ENCODE assay signal across 7 mouse cellular contexts in genomic region chr2:59522079-59522684, GRCm38 (mm10). TPM values are rescaled to one million over a fixed set of nuclear protein-coding genes. Genes with fewer than 3 reads are reported as not detected.
A peak's percentile ranks its signal among the peaks of the same experiment; 100 is the strongest.
DNase-seq lines count a peak whose midpoint lies in the region; ATAC-seq lines count a peak whose summit lies in the region.

No protein-coding gene starts in this region.

- 0 out of 2 replicates have a peak, but pooled peaks have one; percentile 35 for ATAC-seq in limb, embryonic 11.5 days (ENCODE audit: insufficient number of reproducible peaks, low FRiP score, low TSS enrichment, low read depth)
- ATAC-seq in midbrain, embryonic 14.5 days (ENCODE audit: low FRiP score, low TSS enrichment): peak; percentile 72

- H3K4me2 ChIP-seq in limb, embryonic 11.5 days (ENCODE audit: low read depth, severe bottlenecking): peak overlapping the region; percentile 16; the same call in 1 of the 2 replicates
- peak overlapping the region; percentile 46 for H3K4me2 ChIP-seq in midbrain, embryonic 14.5 days (ENCODE audit: low read length)

- no peak overlapping the region; the same call in 1 of the 2 replicates for H3K9ac ChIP-seq in limb, embryonic 11.5 days (ENCODE audit: low read length)
- peak overlapping the region; percentile 36; the same call in 1 of the 2 replicates for H3K9ac ChIP-seq in midbrain, embryonic 14.5 days (replicated peaks; ENCODE audit: low read length)

- no peaks in the 10 kb centered on the region for H3K36me3 ChIP-seq in limb, embryonic 11.5 days (ENCODE audit: control insufficient read depth, insufficient read depth, low read length)
- H3K36me3 ChIP-seq in midbrain, embryonic 14.5 days (ENCODE audit: control insufficient read depth, insufficient read depth, low read length): no peaks in the 10 kb centered on the region

- H3K27ac ChIP-seq in limb, embryonic 11.5 days (replicated peaks; ENCODE audit: low read depth, low read length): no peak overlapping the region
- H3K27ac ChIP-seq in midbrain, embryonic 14.5 days (replicated peaks; ENCODE audit: low read depth, low read length): no peak overlapping the region

- H3K4me3 ChIP-seq in limb, embryonic 11.5 days (ENCODE audit: low read depth, low read length): no peak overlapping the region
- peak overlapping the region; percentile 23 for H3K4me3 ChIP-seq in midbrain, embryonic 14.5 days (replicated peaks; ENCODE audit: low read depth, low read length)

- peak; percentile 74 for DNase-seq in adrenal gland, adult 2 months
- peak; percentile 92 for DNase-seq in embryo, embryonic 11 days
- peak; percentile 94 for DNase-seq in heart, adult 11 months
- peak; percentile 78 for DNase-seq in kidney, adult 18-20 months
- DNase-seq in limb, embryonic 11.5 days (ENCODE audit: low spot score): peak; percentile 93
- DNase-seq in midbrain, embryonic 14.5 days: peak; percentile 96
- DNase-seq in spleen, adult 12 weeks (ENCODE audit: low spot score): peak; percentile 38

- 13% methylated on average over 19 of the region's 19 CpGs for WGBS in limb, embryonic 11.5 days
- WGBS in midbrain, embryonic 14.5 days: 11% methylated on average over 19 of the region's 19 CpGs

- peaks cover 13% of the 10 kb centered on the region for H3K4me1 ChIP-seq in limb, embryonic 11.5 days (ENCODE audit: control insufficient read depth, insufficient read depth, low read length)
- H3K4me1 ChIP-seq in midbrain, embryonic 14.5 days (ENCODE audit: control insufficient read depth, insufficient read depth, low read length): peaks cover 6% of the 10 kb centered on the region; the same call in 1 of the 2 replicates

- H3K9me3 ChIP-seq in limb, embryonic 11.5 days (ENCODE audit: control insufficient read depth, low read length): no peaks in the 10 kb centered on the region
- H3K9me3 ChIP-seq in midbrain, embryonic 14.5 days (ENCODE audit: control insufficient read depth, low read length): no peaks in the 10 kb centered on the region

- no peaks in the 10 kb centered on the region for H3K27me3 ChIP-seq in limb, embryonic 11.5 days (ENCODE audit: control insufficient read depth, insufficient read depth, low read length)
- H3K27me3 ChIP-seq in midbrain, embryonic 14.5 days (ENCODE audit: control insufficient read depth, insufficient read depth, low read length): no peaks in the 10 kb centered on the region

RNA-seq across cellular contexts. Expression of gene Dapl1, which starts 37.7 kb away (rescaled TPM):
- total RNA-seq in adrenal gland, adult 2 months (2021): not detected
- polyA plus RNA-seq in adrenal gland, adult 2 months (2012; rRNA removed): not detected in 2 replicates
- 0.98 and 1.0 TPM in 2 replicates for polyA plus RNA-seq in limb, embryonic 11.5 days (2014; fragmentation: Nextera tagmentation; extraction: Ambion mirVana)
- 0.42 and 0.96 TPM in 2 replicates for polyA plus RNA-seq in midbrain, embryonic 14.5 days (2014; fragmentation: Nextera tagmentation; extraction: Ambion mirVana)

Comparison
In these comparisons a context has a peak if more than half of its experiments do, and no peak if none do; other contexts are left out.
1. DNase-seq: peak in every context shown above with its lines; median percentile 96 in midbrain, embryonic 14.5 days; 94 in heart, adult 11 months; 93 in limb, embryonic 11.5 days; 92 in embryo, embryonic 11 days; 78 in kidney, adult 18-20 months; 74 in adrenal gland, adult 2 months; 38 in spleen, adult 12 weeks.